Mouse (Mus musculus): Measurements from ENCODE around the gene Gcnt3. TPM values are rescaled to one million over a fixed set of nuclear protein-coding genes. Genes with fewer than 3 reads are reported as not detected.
"Not testable (repeated sequence)": the region's sequence is repeated elsewhere in the genome, so short reads cannot be mapped to it uniquely, and the experiment has no call there.

Gene Gcnt3
- total RNA-seq, 1 experiment, result 1.1 TPM

DNA sequence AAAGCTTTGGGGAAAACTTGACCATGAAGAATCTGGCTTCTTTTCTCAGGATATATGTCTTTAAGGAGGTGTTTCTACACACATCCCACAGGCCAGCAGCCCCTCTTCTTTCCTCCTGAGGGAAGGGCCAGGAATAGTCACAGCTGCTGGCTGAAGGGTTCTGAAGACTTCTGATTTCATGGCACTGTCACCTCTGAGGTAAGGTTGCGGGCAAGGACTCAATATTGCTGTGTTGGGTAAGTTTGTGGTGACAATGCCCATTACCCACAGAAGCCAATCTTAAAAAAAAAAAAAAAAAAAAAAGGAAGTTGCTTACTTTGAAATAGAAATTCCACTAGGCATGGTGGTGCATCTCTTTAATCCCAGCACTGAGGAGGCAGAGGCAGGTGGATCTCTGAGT, 5.7 kb downstream of the Gcnt3 start:
- H3K4me1 ChIP-seq (ENCODE audit: control insufficient read depth in 2 of 2, insufficient read depth in 2 of 2, low read length in 2 of 2, poor library complexity in 1 of 2), result 0 out of 4 replicates have a peak, but pooled peaks cover 0 to 6% of the 10 kb centered on the region in 2 experiments
- TF ChIP-seq ZC3H11A (IDR thresholded peaks at IDR 0.05; ENCODE audit: borderline replicate concordance, low read depth, low read length) (no peak), MAFK (IDR thresholded peaks at IDR 0.05; ENCODE audit: insufficient read depth, low read depth, low read length) (no peak), ZNF384 (IDR thresholded peaks at IDR 0.05; ENCODE audit: low read depth, low read length) (no peak), CHD2 (IDR thresholded peaks at IDR 0.05; ENCODE audit: low read depth, low read length) (no peak)
- H3K9me3 ChIP-seq (ENCODE audit: control insufficient read depth, insufficient read depth, low read depth, low read length), result no peaks in the 10 kb centered on the region

DNA sequence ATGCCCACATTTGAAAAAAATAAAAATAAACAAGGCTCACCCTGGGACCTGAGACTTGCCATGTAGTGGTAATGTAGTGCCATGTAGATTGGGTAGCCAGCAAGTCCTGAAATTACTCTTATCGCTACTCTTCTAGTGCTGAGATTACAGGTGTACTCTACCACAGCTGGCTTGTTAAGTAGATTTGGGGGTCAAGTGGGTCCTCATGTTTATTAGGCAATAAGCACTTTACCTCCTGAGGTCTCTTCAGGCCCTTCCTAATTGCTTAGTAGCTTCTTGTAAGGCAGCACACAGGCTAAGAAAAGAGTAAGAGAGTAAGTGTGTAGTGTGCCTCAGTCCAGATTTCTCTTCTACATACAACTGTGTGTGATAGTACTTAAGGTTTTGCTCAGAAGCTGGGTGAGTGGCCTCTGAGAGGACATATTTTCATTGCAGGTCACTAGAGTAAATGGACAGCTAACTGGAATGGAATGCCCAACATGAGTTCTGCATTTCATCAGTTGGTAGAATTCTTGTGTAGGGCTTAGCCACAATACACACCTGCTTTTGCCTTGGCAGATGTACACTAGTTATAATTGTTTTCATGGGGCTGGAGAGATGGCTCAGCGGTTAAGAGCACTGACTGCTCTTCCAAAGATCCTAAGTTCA, 12.4 kb downstream of the Gcnt3 start:
- in situ Hi-C loops (cut with MboI; ENCODE audit: low sequenced_read_pairs in 2 of 2, unreplicated experiment in 2 of 2), result no loop called here

More for the DNA sequence above, 5.7 kb downstream of the Gcnt3 start:
- H3K9ac ChIP-seq (ENCODE audit: insufficient read depth, low read depth, low read length, poor library complexity, severe bottlenecking), result no peak overlapping the region
- DNase-seq (ENCODE audit: low read depth, low spot score), result no peak
- H3K27ac ChIP-seq (ENCODE audit: insufficient read depth, low read depth, low read length, poor library complexity, severe bottlenecking), result no peak overlapping the region
- no peaks in the 10 kb centered on the region for H3K36me3 ChIP-seq (ENCODE audit: control insufficient read depth, insufficient read depth, low read length, poor library complexity, severe bottlenecking)
- in situ Hi-C loops (cut with MboI; ENCODE audit: low sequenced_read_pairs in 2 of 2, unreplicated experiment in 2 of 2), result no loop called here
- no peak overlapping the region for H3K4me3 ChIP-seq (ENCODE audit: insufficient read depth in 1 of 2, low read depth in 1 of 2, low read length in 2 of 2, poor library complexity in 1 of 2, severe bottlenecking in 1 of 2)

DNA sequence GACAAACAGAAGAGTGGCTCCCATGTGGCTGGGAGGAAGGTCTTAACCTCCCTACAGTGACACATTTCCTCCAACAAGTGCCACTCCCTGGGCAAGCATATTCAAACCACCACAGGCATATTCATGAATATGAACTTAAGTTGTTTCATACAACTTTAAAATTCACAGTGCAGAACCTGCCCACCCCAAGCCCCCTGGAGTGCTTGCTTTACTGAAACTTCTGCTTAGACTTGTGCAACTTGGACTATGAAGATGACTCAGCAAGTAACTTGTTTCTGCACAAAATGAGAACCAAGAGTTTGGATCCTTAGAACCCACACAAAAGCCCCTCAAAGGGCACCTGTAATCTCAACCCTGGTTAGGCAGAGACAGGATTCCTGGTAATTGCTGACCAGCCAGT, 13.2 kb downstream of the Gcnt3 start:
- no peak for TF ChIP-seq ZC3H11A (IDR thresholded peaks at IDR 0.05; ENCODE audit: borderline replicate concordance, low read depth, low read length)
- no peak for TF ChIP-seq CHD2 (IDR thresholded peaks at IDR 0.05; ENCODE audit: low read depth, low read length)
- TF ChIP-seq HCFC1 (IDR thresholded peaks at IDR 0.05; ENCODE audit: borderline replicate concordance, insufficient read depth, low read length), result no peak
- TF ChIP-seq MAFK (IDR thresholded peaks at IDR 0.05; ENCODE audit: insufficient read depth, low read depth, low read length), result 0 out of 2 replicates have a peak, but pooled peaks have one; percentile 15
- TF ChIP-seq ZNF384 (IDR thresholded peaks at IDR 0.05; ENCODE audit: low read depth, low read length), result no peak

More for the DNA sequence above, 12.4 kb downstream of the Gcnt3 start:
- TF ChIP-seq MAFK (IDR thresholded peaks at IDR 0.05; ENCODE audit: insufficient read depth, low read depth, low read length), result no peak
- TF ChIP-seq ZNF384 (IDR thresholded peaks at IDR 0.05; ENCODE audit: low read depth, low read length), result no peak
- no peak for TF ChIP-seq HCFC1 (IDR thresholded peaks at IDR 0.05; ENCODE audit: borderline replicate concordance, insufficient read depth, low read length)
- no peak for TF ChIP-seq ZC3H11A (IDR thresholded peaks at IDR 0.05; ENCODE audit: borderline replicate concordance, low read depth, low read length)
- no peak for TF ChIP-seq CHD2 (IDR thresholded peaks at IDR 0.05; ENCODE audit: low read depth, low read length)
- Histone ChIP-seq H3K36me3 (ENCODE audit: control insufficient read depth, insufficient read depth, low read length, poor library complexity, severe bottlenecking) (peaks cover 3% of the 10 kb centered on the region; the same call in 1 of the 2 replicates), H3K4me1 (ENCODE audit: control insufficient read depth in 2 of 2, insufficient read depth in 2 of 2, low read length in 2 of 2, poor library complexity in 1 of 2) (no peaks in the 10 kb centered on the region), H3K4me3 (ENCODE audit: insufficient read depth in 1 of 2, low read depth in 1 of 2, low read length in 2 of 2, poor library complexity in 1 of 2, severe bottlenecking in 1 of 2) (no peak overlapping the region), H3K9me3 (ENCODE audit: control insufficient read depth, insufficient read depth, low read depth, low read length) (no peaks in the 10 kb centered on the region), H3K27ac (ENCODE audit: insufficient read depth, low read depth, low read length, poor library complexity, severe bottlenecking) (no peak overlapping the region), H3K9ac (ENCODE audit: insufficient read depth, low read depth, low read length, poor library complexity, severe bottlenecking) (no peak overlapping the region)
- DNase-seq (ENCODE audit: low read depth, low spot score), result no peak

DNA sequence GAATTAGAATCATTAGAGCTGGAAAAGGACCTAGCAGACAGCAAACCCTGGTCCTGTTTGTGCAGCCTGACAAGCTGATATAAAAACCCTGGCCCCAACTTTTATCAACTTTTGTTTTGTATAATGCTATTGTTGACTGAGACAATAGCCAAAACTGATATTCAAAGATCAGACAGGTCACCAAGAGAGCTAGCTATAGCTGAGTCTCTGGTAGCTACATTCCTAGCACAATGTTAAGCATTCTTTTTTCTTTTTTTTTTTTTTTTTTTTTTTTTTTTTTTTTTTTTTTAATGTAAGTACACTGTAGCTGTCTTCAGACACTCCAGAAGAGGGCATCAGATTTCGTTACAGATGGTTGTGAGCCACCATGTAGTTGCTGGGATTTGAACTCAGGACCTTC, 14.3 kb downstream of the Gcnt3 start:
- H3K4me1 ChIP-seq (ENCODE audit: control insufficient read depth in 2 of 2, insufficient read depth in 2 of 2, low read length in 2 of 2, poor library complexity in 1 of 2); H3K9ac ChIP-seq (ENCODE audit: insufficient read depth, low read depth, low read length, poor library complexity, severe bottlenecking); H3K9me3 ChIP-seq (ENCODE audit: control insufficient read depth, insufficient read depth, low read depth, low read length); in situ Hi-C loops (cut with MboI; ENCODE audit: low sequenced_read_pairs in 2 of 2, unreplicated experiment in 2 of 2); DNase-seq (ENCODE audit: low read depth, low spot score); H3K27ac ChIP-seq (ENCODE audit: insufficient read depth, low read depth, low read length, poor library complexity, severe bottlenecking); H3K36me3 ChIP-seq (ENCODE audit: control insufficient read depth, insufficient read depth, low read length, poor library complexity, severe bottlenecking); H3K4me3 ChIP-seq (ENCODE audit: insufficient read depth in 1 of 2, low read depth in 1 of 2, low read length in 2 of 2, poor library complexity in 1 of 2, severe bottlenecking in 1 of 2): not testable (repeated sequence)
- peak; percentile 96 for TF ChIP-seq ZNF384 (IDR thresholded peaks at IDR 0.05; ENCODE audit: low read depth, low read length)

More for the DNA sequence above, 13.2 kb downstream of the Gcnt3 start:
- in situ Hi-C loops (cut with MboI; ENCODE audit: low sequenced_read_pairs in 2 of 2, unreplicated experiment in 2 of 2), result no loop called here
- Histone ChIP-seq H3K9ac (ENCODE audit: insufficient read depth, low read depth, low read length, poor library complexity, severe bottlenecking) (no peak overlapping the region), H3K27ac (ENCODE audit: insufficient read depth, low read depth, low read length, poor library complexity, severe bottlenecking) (no peak overlapping the region), H3K9me3 (ENCODE audit: control insufficient read depth, insufficient read depth, low read depth, low read length) (no peaks in the 10 kb centered on the region), H3K4me1 (ENCODE audit: control insufficient read depth in 2 of 2, insufficient read depth in 2 of 2, low read length in 2 of 2, poor library complexity in 1 of 2) (no peaks in the 10 kb centered on the region), H3K36me3 (ENCODE audit: control insufficient read depth, insufficient read depth, low read length, poor library complexity, severe bottlenecking) (peaks cover 3% of the 10 kb centered on the region; the same call in 1 of the 2 replicates), H3K4me3 (ENCODE audit: insufficient read depth in 1 of 2, low read depth in 1 of 2, low read length in 2 of 2, poor library complexity in 1 of 2, severe bottlenecking in 1 of 2) (no peak overlapping the region)
- DNase-seq (ENCODE audit: low read depth, low spot score), result no peak

DNA sequence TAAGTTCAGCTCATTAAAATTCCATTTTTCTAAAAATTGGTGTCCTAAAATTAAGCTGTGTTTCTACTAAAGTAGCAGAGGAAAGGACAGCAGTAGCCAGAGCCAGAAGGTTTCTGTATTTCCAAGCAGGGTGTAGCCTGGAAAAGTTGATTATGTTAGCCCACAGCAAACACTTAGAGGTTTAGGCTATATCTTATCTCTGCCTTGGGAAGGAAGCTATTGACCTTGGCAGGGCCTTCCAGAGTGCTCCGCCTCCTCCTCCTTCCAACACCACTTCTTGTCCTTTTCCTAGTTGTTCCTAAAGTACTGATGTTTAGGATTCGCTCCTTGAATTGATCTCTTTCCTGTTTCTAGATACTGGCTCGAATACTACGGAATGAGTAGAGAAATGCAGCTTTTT, 15.8 kb downstream of the Gcnt3 start:
- TF ChIP-seq ZNF384 (IDR thresholded peaks at IDR 0.05; ENCODE audit: low read depth, low read length), result no peak
- Histone ChIP-seq H3K4me3 (ENCODE audit: insufficient read depth in 1 of 2, low read depth in 1 of 2, low read length in 2 of 2, poor library complexity in 1 of 2, severe bottlenecking in 1 of 2) (no peak overlapping the region), H3K9ac (ENCODE audit: insufficient read depth, low read depth, low read length, poor library complexity, severe bottlenecking) (no peak overlapping the region), H3K4me1 (ENCODE audit: control insufficient read depth in 2 of 2, insufficient read depth in 2 of 2, low read length in 2 of 2, poor library complexity in 1 of 2) (no peaks in the 10 kb centered on the region), H3K27ac (ENCODE audit: insufficient read depth, low read depth, low read length, poor library complexity, severe bottlenecking) (no peak overlapping the region), H3K36me3 (ENCODE audit: control insufficient read depth, insufficient read depth, low read length, poor library complexity, severe bottlenecking) (peaks cover 3% of the 10 kb centered on the region; the same call in 1 of the 2 replicates), H3K9me3 (ENCODE audit: control insufficient read depth, insufficient read depth, low read depth, low read length) (no peaks in the 10 kb centered on the region)
- in situ Hi-C loops (cut with MboI; ENCODE audit: low sequenced_read_pairs in 2 of 2, unreplicated experiment in 2 of 2), result no loop called here
- DNase-seq (ENCODE audit: low read depth, low spot score), result no peak
